Mouse (Mus musculus) urinary bladder, postnatal 4 days (tissue): ENCODE data around the gene Tsr1.
A peak's percentile ranks its signal among the peaks of the same experiment; 100 is the strongest.

ENCODE experiments used
- DNase-seq, 2 experiments: peaks; one replicate each; pipeline ENCODE4 v3.0.0; 2021 to 2022; ENCODE audit warnings: low spot score in 2 of 2

Gene Tsr1

DNA sequence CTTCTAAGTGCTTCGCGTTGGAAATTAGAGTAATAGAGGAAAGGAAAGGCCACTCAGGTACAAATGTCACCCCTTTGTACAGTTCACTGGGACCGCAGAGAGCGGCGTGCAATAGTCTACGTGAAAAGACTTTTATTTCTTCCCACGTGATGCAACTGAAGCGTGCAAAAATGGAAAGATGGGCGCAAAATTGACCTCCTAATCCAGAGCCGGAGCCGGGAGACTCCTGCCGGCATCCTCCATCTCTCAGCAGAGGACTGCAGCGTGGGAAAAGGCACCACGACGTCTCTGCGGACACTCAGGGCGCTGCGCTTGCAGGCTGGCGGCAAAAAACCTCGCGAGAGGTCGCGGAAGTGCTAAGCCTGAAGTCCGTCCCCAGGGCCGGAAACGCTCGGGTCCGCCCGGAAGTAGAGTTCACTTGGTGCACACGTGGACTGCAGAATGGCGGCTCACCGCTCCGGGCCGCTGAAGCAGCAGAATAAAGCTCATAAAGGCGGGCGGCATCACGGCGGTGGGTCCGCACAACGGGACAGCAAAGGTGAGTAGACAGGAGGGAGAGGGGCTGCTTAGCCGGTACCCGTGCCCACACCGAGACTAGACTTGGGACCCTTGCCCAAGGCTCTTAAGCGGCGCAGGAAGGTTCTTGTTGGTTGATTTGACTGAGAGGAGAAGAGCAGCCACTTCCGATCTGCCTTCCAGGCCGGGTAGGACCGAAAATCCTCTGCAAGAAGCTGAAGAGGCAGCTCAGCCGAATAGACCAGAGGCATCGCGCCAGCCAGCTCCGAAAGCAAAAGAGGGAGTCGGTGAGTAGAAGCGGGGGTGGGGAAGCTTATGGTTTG, at the start of gene Tsr1:
Gene Tsr1, plus strand, starts transcription at position 394 of the 839 bp plus-strand sequence.
- DNase-seq, result peak; percentile 87 to 89

GRCm38 (mm10) chr11:74850998-74851661, 46.7 kb upstream of the Tsr1 start:
- no peak for DNase-seq

DNA sequence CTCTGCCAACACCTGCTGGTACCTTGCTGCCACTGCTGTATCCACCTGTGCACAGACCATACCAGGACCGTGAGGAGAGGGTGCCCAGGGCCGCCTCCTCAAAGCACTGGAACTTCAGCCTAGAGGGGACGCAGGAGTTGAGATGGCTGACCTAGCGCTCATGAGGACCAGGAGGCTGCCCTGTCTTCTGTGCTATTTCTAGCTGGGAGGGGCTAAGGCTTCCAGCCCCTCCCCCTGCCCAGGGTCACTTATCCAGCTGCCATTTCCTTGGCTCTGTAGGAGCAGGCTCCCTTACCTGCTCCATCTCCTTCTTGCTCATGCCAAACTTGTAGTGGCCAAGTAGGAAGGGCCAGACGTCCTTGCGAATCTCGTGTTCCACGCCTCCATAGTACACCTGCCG, 40.1 kb upstream of the Tsr1 start:
- DNase-seq, result no peak

GRCm38 (mm10) chr11:74862129-74862528, 35.7 kb upstream of the Tsr1 start:
- no peak for DNase-seq

DNA sequence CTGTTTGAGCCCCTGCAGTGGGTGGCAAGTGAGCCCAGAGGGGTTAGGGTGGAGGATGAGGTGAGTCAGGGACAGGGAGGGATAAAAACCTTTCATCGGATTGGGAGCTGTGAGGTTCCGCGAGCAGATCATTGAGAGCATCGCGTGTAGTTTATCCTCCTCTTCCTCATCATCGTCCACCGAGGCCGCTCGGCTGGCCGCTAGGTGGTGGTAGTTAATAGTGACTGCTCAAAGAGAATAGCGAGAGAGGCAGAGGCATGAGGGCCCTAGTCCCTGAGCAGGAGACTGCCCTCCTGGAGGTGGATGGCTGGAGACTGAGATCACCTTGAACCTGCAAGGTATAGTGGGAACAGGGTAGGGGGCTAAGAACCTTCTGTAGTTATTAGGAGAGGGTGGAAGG, 34.4 kb upstream of the Tsr1 start:
- DNase-seq, result no peak

- no peak for DNase-seq
Observed at GRCm38 (mm10) chr11:74864421-74864820, 33.5 kb upstream of the Tsr1 start.

DNA sequence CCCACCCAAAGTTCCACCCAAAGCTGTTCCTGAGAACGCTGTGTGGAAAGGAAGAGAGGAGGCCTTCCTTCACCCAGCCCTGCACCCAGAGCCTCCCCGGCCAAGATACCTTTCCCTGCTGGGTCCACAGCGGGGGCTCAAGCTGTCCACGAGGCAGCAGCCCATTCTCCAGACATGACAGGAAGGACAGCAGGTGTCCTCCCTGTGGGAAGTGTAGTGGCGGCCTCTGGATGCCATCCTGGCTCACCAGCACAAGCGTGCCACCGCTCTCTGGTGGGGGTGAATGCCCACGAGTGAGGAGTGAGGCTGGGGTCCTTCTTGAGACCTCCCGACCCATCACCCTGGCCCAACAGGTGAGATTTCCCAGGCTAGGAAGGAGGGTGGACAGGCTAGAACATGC, 32.6 kb upstream of the Tsr1 start:
- no peak for DNase-seq

DNA sequence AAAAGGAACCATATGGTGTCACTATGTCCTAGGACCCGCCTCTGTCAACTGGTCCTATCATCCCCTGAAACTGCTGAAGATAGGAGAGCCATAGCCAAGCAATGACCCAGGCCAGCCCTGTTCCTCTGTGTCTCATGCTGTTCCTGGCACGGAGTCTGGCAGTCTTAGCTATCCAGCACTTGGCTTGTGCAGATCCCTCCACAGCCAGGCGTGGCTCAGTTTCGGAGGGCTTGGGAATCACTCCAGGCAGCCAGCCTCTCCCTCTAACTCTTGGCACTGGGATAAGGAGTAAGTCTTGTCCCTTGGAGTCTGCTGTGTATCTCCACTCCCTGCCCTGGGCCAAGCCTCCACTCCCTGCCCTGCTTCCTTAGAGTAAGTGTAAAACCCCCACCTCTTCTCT, 31.2 kb upstream of the Tsr1 start:
- DNase-seq, result peak; percentile 78 to 81

DNA sequence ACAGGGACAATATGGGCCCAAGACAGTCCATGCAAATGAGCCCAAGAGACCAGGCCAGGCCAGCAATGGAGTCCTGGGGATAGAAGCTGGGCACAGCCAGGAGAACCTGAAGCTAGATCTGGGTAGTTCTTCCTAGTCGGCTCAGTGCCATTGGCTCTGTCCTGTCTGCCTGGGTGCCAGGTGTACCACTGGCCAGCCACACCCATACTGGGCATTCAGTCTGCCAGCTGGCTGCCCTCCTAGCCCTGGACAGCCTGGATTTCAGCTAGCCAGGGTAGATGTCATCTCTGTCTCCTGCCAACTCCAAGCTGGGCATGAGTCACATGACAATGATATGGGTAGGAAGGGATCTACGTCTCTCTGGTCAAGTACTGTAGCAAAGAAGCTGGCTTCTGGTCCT, 30.7 kb upstream of the Tsr1 start:
- DNase-seq, result no peak

DNA sequence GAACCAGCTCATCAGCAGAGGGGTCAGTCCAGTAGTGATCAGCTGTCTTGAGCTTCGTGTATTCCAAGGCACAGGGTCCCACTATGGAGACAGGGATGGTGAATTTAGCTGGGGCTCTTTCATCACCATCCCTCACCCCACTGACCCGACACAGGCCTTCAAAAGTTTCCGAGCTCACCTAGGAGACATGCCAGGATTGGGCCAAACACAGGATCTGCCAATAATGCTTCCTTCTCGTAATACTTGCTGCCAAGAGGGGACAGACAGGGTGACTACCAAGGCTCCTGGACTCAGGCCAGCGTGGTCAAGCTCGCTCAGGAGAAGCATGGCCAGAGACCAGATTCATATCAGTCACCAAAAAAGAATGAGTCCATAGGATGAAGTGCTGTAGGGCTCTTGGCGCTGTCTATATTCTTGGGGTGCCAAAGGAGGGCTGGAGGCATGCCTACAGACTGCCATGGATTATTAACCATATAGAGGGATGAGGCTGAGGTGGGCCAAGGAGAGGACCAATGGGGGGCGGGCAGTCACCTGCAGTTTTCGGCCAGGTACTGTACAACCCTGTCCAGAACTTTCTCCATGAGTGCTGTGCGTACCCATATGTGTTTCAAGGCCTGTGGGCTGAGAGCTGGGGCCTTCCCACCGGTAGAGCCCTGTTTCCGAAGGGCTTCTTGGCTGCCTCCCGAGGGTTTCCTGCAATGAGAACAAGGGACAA, 29.7 kb upstream of the Tsr1 start:
- no peak for DNase-seq

- DNase-seq, result no peak
Observed at GRCm38 (mm10) chr11:74869603-74870002, 28.3 kb upstream of the Tsr1 start.

DNA sequence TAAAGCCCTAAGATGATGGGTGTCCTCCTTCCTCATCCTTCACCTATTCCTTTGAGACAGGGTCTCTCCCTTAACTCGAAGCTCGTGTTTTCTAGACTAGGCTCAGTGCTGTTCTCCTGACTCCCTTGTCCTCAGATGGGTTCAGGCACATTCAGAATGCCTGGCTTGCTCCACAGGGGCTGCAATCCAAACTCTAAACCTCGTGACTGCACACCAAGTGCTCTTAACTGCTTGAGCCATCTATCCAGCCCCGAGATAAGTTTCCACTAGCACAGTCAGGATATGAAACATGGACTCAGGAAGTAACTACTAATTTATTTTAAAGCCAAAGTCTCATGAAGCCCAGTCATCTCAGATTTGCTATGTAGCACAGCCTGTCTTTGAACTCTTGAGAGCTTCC, 27.3 kb upstream of the Tsr1 start:
- no peak for DNase-seq

DNA sequence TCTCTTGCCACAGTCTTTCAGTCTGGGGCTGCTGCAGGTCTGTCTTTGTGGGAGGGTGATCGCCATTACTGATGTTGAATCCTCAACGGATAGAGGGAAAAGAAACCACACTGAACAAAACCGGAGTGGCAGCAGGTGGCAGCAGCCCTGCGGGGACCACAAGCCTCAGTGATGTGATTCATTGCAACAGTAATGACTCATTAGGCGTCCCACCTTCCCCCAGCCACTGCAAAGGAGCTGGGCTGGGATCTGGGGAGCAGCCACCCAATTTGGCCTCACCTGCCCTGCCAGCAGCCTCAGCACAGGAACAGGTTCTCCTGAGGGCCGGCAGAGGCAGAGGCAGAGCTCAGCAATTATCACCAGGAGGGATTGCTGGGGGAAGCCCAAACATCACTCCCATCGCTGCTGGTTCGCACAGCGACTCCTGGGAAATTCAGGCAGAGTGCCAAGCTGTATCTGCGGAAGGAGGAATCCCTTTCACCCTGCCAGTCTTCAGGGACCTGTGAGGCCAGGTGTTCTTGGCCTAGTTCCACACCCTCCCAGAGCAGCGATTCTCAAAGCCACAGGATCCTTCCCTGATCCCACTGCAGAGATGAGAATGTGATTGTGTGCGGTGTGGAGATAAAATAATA, 26.8 kb upstream of the Tsr1 start:
- peak in 1 of 2 experiments; percentile 35 for DNase-seq

- no peak for DNase-seq
Observed at GRCm38 (mm10) chr11:74874630-74875029, 23.2 kb upstream of the Tsr1 start.

GRCm38 (mm10) chr11:74876801-74877200, 21.1 kb upstream of the Tsr1 start:
- DNase-seq, result peak in 1 of 2 experiments; percentile 38

DNA sequence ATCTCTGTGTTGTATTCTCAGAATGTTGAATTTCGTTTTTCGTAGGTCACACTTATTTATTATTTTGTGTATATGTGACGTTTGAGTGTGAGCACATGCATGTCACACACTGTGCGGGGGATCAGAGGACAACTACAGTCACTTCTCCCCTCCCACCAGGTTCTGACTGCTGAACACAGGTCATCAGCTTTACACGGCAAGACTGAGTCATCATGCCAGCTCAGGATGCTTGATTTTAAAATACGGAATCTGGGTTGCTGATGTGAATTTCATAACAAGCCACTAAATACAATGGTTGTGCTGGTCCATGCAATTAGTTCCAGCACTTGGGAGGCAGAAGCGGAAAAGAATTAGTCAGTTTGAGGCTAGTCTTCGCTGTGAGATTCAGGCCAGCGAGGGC, 16.9 kb upstream of the Tsr1 start:
- DNase-seq, result no peak

DNA sequence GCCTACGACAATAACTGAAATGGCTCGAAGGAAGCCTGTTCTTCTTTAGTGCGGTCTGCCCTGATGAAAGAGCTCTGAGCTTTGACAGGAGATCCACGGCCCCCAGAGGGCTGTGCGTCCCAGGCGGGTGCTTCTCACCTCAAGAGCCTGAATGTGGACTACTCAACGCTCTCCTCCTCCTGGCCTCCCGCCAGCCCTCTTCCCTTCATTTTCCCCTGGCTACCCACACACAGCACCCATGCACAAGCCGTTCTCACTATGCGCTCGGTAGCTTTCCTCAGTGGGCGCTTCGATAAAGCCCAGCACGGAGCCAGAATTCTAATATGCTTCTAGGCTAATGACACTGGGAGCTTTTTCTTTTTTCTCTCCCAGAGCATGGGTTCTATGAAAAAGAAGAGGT, 15.9 kb upstream of the Tsr1 start:
- no peak for DNase-seq

DNA sequence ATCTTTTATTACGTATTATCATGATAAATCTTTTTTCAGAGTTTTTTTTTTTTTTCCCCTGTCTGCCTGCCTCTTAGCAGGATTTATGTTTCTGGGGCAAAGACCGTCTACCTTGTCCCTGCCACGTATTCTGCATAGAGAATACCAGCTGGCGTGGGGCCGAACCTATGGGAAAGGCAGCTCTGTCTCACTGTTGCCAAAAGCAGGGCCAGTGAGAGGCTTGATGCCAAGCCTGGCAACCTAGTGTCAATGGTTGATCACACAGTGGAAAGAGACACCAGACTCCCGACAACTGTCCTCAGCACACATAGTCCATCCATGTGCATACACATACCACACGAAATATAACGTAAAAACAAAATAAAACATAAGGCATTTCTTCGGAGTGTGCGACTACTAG, 14.8 kb upstream of the Tsr1 start:
- no peak for DNase-seq

DNA sequence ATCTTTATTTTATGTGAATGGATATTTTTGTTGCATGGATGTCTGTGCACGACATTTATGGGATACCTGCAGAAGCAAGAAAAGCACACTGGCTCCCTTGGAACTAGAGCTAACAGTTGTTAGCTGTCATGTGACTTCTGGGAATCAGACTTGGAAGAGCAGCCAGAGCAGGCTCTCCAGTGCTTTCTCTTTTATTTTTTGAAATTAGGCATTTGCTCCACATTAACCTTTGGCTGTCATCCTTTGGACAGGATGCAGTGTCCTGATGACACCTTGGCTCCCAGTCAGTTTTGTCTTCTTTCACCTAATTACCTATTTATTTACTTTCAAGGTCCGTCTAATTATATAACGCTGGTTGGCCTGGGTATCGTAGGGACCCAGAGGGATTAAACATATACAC, 3.3 kb upstream of the Tsr1 start:
- DNase-seq, result no peak

GRCm38 (mm10) chr11:74895980-74896900, 1.6 kb upstream of the Tsr1 start:
- DNase-seq, result peak; percentile 61 to 65
